Mouse (Mus musculus) embryonic facial prominence, embryonic 10.5 days (tissue): ENCODE measurements at regions not wholly inside any gene's neighbourhood (a gene's known extent, or its start where the extent isn't known, plus 50 kb on each side); places are given as distances from the start of the nearest gene placed in this dataset.
A peak's percentile ranks its signal among the peaks of the same experiment; 100 is the strongest.

Experiments used
- DNase-seq: peaks from one replicate; pipeline ENCODE4 v3.0.0-alpha.2; 2017; ENCODE audit warnings: low spot score
- H3K27ac ChIP-seq: fragments of 300-500 bp; sonication (generic); replicated peaks from 2 replicates; pipeline ENCODE4 v1.5.1; 2016; ENCODE audit warnings: mild to moderate bottlenecking
- H3K27me3 ChIP-seq: fragments of 300-500 bp; sonication (generic); replicated peaks from 2 replicates; pipeline ENCODE4 v1.6.1; 2016; ENCODE audit warnings: low read depth, mild to moderate bottlenecking; ENCODE audit not compliant: poor library complexity, severe bottlenecking
- H3K36me3 ChIP-seq: fragments of 300-500 bp; sonication (generic); replicated peaks from 2 replicates; pipeline ENCODE4 v1.6.1; 2016; ENCODE audit warnings: mild to moderate bottlenecking, moderate library complexity
- H3K4me1 ChIP-seq: fragments of 300-500 bp; sonication (generic); 2 replicates; pipeline ENCODE4 v1.6.1; 2016
- H3K4me3 ChIP-seq: fragments of 300-500 bp; sonication (generic); 2 replicates; pipeline ENCODE4 v1.5.1; 2016; ENCODE audit warnings: mild to moderate bottlenecking, moderate library complexity
- H3K9me3 ChIP-seq: fragments of 300-500 bp; sonication (generic); 2 replicates; pipeline ENCODE4 v1.6.1; 2016; ENCODE audit warnings: mild to moderate bottlenecking
- WGBS: fragments of 180-500 bp; shearing (Covaris S2); methylation state at CpG from one replicate; pipeline ENCODE4 v1.1.7; 2016; 5-methylcytosine and 5-hydroxymethylcytosine counted together

- Histone ChIP-seq H3K4me1 (0 out of 2 replicates have a peak, but pooled peaks cover 4% of the 10 kb centered on the region), H3K4me3 (no peak overlapping the region), H3K36me3 (no peaks in the 10 kb centered on the region), H3K27ac (no peak overlapping the region), H3K27me3 (no peaks in the 10 kb centered on the region), H3K9me3 (no peaks in the 10 kb centered on the region)
- WGBS = 80% methylated on average over 6 of the region's 6 CpGs
- DNase-seq = peak; percentile 17
Measured at GRCm38 (mm10) chr8:100942680-100943427, 1526.6 kb upstream of the Cdh8 start.

GRCm38 (mm10) chr8:100939533-100939932 lies 1523.3 kb upstream of the Cdh8 start:
- Histone ChIP-seq H3K4me3 (no peak overlapping the region), H3K36me3 (no peaks in the 10 kb centered on the region), H3K9me3 (no peaks in the 10 kb centered on the region), H3K27me3 (no peaks in the 10 kb centered on the region), H3K27ac (no peak overlapping the region), H3K4me1 (0 out of 2 replicates have a peak, but pooled peaks cover 4% of the 10 kb centered on the region)
- 37% methylated on average over 4 of the region's 4 CpGs for WGBS
- peak; percentile 27 for DNase-seq

GRCm38 (mm10) chr8:100890307-100890706 lies 1474.0 kb upstream of the Cdh8 start:
- no peaks in the 10 kb centered on the region for H3K36me3 ChIP-seq
- no peaks in the 10 kb centered on the region for H3K27me3 ChIP-seq
- H3K4me1 ChIP-seq = no peaks in the 10 kb centered on the region
- WGBS = 85% methylated on average over 3 of the region's 3 CpGs
- no peak for DNase-seq
- no peak overlapping the region for H3K27ac ChIP-seq
- H3K4me3 ChIP-seq = no peak overlapping the region
- no peaks in the 10 kb centered on the region for H3K9me3 ChIP-seq

DNA sequence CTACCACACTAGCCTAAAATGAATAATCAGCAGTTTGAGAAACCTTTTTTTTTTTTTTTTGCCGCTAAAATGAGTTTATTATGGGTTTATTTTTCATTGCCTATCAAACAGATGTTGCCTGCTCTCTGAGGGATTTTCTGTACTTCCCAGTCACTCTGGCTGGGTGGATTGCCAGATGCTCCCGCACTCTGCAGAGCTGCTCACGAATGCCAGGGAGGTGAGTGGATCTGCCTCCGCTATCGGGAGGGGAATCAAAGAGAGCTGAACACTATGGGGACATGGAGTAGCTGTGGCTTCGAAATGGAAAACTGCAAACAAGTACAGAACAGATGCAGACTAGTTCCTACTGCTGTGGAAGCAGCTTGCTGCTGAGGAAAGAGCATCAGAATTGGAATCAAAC lies 1449.4 kb upstream of the Cdh8 start:
- Histone ChIP-seq H3K9me3 (no peaks in the 10 kb centered on the region), H3K4me1 (no peaks in the 10 kb centered on the region), H3K36me3 (no peaks in the 10 kb centered on the region), H3K27me3 (no peaks in the 10 kb centered on the region), H3K27ac (no peak overlapping the region), H3K4me3 (no peak overlapping the region)
- 78% methylated on average over 6 of the region's 6 CpGs for WGBS
- no peak for DNase-seq

- Histone ChIP-seq H3K27ac (no peak overlapping the region), H3K4me3 (no peak overlapping the region), H3K27me3 (no peaks in the 10 kb centered on the region), H3K9me3 (no peaks in the 10 kb centered on the region), H3K36me3 (no peaks in the 10 kb centered on the region), H3K4me1 (no peaks in the 10 kb centered on the region)
- peak; percentile 50 for DNase-seq
- 42% methylated on average over 2 of the region's 2 CpGs for WGBS
Measured at GRCm38 (mm10) chr8:100850822-100851437, 1434.7 kb upstream of the Cdh8 start.
